Mouse (Mus musculus) right cerebral cortex, adult 2 months (tissue): ENCODE measurements at regions not wholly inside any gene's neighbourhood (a gene's known extent, or its start where the extent isn't known, plus 50 kb on each side); places are given as distances from the start of the nearest gene placed in this dataset.

Experiments used
- DNase-seq, 2 experiments: peaks; one replicate each; pipeline ENCODE4 v3.0.0; 2021 to 2022; ENCODE audit warnings: low spot score in 2 of 2

DNA sequence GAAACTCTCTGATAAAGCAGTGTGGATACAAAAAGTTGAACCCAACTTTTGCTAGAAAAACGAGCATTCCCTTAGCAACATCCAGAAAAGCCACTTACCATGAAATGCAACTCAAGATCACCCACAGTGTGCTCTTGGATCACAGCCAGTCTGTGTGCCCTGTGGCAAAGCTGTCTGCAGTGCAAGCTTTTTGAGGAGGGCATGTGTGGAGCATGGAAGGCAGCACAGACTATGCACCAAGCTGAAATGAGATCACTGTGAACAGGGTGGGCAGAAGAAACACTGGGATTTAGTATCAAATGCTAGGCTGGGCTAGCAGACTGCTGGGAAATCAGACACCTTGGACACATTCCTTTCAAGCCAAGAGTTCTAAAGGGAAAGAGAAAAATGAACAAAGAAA, 162.4 kb downstream of the Sim1 start:
- DNase-seq, result no peak

DNA sequence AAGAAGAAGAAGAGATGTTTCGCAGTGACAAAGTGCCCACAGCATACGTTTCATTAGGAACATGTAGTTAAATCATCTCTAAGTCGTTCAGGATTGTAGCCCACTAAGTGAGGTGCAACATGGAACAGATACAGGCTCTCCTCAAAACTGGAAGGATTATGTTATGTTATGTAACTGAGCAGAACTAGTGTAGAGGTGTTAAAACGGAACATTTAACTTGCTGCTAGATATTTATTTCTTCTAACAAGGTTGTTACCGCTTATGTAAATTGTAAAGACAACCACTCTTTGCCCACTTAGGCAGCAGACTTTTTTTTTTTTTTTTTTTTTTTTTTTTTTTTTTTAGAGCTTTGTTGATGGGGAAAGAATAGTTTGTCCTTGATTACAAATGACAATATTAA, 163.8 kb downstream of the Sim1 start:
- DNase-seq, result no peak

DNA sequence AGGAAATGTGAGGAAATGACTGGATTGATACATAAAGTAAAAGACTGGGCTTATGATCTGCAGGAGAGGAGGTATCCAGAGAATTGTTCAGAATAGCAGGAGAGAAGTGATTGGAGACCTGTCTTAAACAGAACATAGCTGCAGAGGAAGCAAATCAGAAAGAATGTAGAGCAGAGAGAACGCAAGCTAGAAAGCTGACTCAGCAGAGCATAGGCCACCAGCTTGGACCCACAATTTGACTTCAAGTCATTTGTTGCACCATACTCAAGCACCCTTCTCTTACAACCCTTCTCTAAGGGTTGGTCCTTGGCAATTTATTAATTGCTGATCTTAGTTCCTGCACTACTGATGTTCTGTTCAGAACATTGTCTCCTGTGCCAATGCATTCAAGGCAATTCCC, 207.0 kb downstream of the Sim1 start:
- DNase-seq, result no peak

DNA sequence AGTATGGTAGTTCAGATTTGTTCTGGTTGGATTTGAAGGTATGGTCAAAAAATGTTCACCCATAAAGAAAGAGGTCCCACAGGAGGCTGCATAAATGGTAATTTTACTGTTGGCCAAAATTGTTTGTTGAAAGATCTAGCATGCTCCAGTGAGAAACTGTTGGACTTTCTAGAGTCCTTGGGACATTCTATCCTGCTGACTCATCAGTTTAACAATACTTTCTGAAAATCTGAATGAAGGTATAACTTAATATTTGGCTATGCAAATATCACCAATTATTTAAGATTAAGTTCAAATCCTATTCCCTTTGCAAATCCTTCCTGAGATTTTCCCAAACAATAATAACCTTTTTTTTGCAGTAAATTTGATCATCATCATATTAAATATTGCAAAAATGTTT, 257.3 kb downstream of the Sim1 start:
- no peak for DNase-seq

DNA sequence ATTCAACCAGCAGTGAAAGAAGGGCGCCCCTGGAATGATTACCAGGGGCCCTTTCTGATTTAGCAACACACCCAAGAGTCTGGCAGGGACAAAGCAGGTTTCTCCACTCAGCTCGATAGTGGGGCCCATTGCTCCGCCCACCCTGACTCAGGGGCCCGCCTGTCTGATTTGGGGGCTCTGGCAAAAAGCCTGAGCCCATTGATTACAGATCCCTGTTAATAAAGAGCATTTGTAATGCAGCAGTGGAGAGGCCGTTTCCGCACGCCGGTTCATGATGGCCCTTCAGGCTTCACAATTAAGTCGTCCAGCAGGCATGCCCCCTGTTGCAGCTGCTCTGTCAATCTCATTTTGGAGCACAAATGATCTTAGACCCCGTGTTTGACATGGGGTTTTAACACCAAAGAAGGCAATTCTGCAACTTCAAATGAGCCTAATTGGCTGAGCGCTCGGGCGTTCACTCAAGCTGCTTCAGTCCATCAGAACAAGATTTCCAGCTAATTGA, 259.0 kb downstream of the Sim1 start:
- DNase-seq, result no peak

DNA sequence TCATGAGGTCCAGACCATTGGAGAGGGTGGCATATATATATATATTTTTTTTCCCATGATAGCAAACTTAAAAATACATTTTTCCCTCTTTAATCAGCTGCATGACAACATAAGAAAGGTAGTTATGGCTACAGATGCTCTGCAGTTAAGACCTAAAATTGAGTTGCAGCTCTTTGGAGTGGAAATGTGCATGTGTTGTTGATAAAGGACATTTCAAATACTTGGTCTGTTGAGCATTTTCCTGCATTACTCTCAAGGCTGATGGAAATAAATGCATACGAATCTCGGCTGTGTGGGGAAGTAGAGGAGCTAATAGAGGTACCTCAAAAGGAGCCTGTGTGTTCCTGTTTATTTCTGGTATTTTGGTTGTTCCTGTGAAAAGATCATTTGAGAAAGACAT, 259.5 kb downstream of the Sim1 start:
- no peak for DNase-seq

DNA sequence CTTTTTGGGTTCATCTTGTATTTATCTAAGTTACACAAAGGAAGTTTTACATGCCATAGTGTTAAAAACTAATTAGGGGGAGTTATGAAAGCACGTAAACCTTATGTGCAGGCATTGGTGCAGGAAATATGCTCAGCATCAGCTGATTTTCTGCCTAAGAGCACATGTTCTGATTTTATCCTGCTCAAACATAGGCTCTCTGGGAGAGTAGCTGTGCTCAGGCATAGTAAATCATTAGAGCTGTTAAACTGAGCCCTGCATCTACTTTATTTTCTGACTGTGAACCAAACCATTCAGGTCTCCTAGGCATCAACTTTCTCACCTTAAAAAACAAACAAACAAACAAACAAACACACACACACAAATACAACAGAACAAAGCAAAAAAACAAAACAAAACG, 260.2 kb downstream of the Sim1 start:
- no peak for DNase-seq

DNA sequence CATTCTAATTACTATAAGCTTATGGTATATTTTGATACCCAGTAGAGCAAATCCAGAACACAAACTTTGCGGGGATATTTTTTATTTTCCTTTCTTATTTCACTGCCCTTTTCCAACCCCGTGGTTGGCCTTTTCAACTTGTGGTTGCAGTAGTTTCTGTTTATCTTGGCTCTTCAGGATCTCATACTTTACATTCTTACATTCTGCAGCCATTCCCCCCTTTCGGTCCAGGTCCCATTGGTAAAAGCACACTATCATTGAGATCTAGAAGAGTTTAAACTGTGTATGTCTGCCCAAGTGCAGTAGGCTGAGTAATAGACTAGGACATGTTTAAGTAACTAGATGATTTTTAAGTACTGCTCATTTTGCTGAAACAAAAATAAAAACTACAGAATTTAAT, 279.1 kb downstream of the Sim1 start:
- no peak for DNase-seq

DNA sequence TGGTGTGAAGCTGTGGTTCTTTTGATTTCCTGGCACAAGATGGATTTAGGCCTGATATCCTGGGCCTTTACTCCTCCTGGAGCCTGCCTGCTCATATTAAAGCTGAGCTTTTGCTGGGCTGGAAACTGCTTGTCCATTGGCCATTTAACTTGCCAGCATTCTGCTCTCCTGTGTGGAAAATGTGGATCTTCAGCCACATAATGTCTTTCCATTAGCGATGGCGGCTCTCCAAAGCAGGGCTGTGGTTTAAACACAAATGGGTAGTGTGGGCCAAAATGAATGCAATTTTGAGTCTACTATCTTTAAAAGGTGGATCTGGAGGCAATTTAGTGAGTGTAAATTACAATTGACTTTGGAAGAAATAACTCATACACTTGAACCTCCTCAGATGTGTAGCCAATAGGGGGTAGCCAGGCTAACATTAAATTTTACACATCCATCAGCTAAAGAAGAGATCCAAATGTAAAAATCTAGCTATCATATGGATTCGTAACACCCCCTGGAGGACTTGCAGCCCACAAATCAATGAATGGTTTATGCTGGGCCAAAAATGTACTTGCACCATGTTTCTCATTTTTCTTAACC, 281.5 kb downstream of the Sim1 start:
- no peak for DNase-seq

DNA sequence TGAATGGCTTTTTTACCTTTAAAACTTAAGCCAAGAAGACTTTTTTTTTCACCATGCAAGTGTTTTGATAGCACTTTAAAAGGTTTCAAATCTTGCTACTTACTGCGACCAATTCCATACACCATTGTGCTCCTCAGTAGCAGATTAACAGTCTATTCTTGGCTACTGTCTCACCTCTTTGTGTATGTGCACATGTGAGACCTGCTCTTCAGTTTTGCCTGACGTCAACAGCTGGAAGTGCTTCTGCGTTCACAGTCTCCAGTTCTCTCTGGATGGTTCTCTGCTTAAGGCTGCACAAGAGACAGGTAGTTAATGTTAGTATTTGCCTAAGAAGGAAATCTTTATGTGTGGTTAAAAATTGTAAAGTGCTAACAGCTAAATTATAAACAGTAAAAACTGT, 282.1 kb downstream of the Sim1 start:
- no peak for DNase-seq

DNA sequence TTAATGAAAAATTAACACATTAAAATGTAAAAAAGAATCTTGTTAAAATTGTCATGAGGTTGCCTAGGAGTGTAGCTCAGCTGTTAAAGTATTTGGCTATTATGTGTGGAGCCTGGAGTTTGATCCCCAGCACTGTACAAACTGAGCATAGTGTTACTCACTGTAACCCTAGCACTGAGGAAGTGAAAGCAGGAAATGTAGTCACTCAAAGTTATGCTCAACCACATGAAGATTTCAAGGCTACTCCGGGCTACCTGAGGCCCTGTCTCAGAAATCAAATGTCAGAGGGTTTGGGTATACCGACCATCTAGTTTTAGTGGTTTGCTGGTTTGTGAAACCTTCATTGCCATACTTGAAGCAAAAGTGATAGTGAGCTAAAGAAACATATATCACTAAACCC, 287.2 kb downstream of the Sim1 start:
- DNase-seq, result no peak

DNA sequence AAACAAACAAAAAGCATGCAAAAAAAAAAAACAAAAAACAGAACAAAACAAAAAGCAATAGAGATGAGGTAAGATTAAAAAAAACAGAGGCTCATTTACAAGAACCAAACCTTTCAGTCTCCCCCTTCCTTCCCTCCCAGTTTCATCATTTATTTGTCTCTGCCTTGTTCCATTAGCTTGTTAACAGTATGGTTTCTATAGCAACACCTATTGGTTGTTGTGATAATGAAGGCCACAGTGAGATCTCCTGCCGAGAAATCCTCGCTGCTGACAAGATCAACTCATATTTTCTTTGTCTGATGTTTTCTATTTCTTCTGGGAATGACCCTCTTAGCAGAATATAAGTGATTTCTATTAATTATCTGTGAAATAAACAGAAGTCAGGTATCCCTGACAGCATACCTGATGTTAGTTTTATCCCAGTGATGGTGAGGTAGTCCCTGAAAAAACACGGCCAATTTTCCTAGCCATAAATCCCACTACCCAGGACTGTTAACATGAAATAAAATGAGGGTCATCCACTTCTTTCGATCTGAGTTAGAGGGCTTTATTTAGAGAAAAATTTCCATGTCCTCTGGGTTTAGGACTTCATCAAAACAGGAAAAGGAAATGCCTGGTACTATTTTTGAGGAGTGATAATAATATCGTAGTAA, 288.9 kb upstream of the Gm49339 start:
- DNase-seq, result no peak

DNA sequence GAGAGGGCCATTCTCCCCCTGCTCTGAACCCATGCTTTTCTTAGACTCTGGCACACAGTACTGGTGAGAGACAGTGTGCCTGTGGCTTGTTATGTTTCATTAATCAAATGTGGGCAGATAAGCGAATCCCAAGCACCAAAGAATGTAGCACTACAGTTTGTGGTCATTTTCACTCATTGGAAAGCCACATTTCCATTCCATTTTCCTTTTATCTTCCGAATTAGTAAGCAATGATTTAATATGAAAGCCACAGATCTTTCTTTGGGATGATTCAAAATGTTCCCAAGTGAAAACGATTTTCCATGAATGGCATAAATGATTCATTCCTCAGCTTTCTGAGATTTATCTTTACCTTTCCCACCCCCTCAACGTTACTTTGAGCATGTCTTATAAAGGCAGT, 260.9 kb upstream of the Gm49339 start:
- DNase-seq, result no peak

DNA sequence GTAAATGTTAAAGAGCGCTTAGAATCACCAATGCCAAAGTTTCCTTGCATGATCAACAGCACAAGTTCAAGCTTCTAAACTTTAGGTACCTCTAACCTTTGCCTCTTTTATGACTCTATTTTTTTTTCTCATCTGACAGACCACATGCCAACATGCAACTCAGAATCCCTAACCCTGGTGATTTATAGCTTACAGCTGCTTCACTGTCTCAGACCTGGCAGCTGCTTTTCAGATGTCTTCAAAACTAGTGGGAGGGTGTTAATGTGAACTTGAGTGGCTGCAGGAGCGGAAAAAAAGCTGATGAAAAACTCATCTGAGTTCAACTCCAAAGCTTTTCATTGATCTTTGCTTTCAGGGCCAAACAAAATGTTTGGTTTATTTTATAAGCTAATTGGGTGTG, 246.8 kb upstream of the Gm49339 start:
- no peak for DNase-seq

DNA sequence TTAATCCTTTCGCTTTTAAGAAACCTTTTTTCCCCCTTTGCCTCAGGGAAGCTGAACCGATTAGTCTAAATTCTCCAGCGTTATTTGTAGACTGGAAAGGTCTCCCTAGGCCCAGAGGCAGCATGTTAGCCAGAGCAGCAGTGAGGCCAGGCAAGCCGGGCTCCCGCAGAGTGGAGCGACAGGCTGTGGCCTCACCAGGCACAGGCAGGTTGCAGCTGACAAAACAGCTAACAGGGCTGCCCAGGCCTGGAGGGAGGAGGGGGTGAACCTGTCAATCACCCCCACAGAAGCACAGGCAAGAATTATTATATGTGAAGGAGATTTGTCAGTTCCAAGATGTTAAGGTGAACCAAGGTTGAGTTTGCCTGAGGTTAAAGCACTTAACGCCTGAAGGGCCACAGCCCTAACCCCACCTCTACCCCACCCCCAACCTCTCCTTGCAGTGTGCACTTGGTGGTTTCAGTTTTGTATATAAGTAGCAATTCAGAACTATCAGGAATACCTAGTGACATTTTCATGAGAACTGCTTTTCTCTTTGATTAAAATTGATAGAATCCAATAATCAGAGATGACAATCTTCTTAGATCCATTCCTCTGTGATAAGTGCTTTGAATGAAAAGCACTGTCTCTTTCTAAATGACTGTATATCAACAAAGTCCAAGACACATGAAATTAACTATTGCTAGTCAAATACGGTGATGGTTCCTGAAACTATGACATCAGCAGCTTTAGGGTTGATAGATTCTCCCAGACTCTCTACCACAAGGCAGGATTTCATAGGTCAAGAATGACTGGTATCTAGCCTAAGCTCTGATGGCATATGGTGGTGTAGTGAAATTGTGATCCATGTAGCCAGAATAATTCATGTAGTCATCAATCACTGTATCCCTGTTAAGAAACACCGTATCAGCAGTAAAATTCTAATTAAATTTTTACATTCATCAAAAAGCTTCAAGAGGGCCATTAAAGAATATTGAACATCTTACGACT, 244.5 kb upstream of the Gm49339 start:
- no peak for DNase-seq

DNA sequence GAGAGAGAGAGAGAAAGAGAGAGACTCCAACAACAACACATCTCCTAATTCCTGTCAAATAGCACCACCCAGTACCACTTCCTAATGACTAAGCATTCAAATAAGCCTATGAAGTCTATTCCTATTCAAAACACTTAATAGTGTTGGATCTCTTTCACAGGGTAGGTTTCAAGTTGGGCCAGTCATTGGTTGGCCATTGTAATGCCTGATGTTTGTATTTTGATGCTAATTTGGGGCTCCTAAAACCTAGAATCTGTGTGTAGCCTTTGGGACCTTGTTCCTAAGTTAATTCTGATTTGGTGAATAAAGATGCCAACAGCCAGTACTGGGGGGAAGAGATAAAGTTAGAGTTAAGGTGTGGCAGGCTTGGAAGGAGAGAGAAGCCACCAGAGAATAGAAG, 242.3 kb upstream of the Gm49339 start:
- DNase-seq, result no peak

DNA sequence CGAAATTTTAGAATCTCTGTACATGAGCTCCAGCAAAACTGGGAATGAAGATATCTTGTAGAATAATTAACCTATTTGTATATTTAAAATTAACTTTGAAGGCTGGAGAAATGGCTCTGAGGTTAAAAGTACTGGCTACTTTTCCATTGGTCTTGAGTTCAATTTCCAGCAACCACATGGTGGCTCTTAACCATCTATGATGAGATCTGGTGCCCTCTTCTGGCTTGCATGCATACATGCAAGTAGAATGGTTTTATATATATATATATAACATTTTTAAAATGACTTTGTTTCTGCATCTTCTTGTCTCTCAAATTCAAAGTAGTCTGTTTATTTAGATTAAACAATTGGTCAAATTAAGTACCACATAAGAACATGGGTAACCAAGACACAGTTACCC, 227.0 kb upstream of the Gm49339 start:
- DNase-seq, result no peak

DNA sequence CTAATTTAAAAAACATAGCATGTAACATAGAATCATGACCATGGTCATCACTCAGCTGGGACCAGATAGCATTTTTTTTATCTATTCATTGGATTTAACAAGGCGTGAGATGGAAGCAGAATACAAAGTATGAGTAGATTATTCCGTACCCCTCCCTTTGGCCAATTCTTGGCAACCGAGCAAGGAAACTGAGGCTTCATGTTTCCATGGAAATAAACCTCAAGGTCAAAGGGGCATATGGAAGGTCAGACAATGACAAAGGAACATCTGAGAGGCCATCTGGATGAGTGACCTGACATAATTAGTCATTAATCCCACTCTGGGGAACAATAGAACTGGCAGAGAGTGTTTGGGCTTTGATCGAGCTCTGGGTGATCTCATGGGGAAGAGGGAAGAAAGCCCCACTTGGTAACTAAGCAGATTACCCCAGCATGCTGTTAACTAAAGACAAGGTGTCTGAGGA, 222.8 kb upstream of the Gm49339 start:
- DNase-seq, result no peak

DNA sequence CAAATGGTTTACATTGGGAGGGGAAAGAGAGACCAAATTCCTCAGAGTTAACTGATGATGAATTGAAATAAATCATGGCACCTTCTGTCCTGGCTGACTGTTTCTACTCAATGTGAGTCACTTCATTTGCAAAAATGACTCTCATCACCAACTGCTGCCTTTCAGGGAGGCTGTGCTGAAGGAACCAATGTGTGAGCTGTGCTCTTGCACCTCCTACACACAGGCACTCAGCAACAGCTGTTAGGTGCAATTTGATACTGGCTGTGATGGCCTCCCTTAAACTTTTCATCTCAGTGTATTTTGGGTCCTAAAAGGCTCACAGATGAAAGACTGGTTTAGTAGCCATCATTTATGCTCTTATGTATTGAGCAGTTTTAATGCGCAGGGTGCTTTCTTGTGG, 209.0 kb upstream of the Gm49339 start:
- DNase-seq, result peak; percentile 74 to 75

DNA sequence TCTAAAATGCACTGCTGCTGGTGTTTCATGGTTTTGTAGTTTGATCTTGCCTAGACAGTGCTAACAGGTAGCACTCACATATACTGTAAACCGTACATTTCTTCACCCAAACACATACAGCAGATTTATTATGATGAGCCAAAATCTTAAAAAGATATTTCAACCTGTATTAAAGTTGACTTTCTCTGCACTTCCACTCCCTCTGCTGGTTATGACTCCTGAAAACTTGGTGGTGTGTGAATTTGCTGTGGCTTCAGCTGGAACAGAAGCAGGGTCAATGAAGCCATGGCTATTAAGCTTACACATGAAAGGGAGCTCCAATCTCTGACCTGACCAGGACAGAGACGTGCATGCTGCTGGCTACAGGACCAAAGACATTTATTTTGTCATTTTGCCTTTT, 202.2 kb upstream of the Gm49339 start:
- no peak for DNase-seq

DNA sequence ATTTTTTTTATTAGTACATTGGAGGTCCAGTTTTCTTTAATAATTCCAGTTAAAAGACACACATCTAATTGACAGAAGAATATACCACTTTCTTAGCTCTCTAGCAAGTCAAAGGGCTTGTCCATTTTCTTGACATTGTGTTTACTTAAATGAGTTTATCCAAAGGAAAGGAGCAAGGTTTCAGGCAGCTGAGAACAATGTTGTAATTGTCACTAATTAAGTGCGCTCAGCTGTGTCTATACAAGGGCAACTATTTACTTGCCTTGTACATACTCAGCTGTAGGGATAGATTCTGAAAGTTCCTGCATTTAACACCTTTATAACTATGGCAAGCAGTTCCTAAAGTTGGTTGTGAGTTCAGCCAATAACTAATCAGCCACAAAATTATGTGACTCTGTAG, 198.0 kb upstream of the Gm49339 start:
- no peak for DNase-seq

DNA sequence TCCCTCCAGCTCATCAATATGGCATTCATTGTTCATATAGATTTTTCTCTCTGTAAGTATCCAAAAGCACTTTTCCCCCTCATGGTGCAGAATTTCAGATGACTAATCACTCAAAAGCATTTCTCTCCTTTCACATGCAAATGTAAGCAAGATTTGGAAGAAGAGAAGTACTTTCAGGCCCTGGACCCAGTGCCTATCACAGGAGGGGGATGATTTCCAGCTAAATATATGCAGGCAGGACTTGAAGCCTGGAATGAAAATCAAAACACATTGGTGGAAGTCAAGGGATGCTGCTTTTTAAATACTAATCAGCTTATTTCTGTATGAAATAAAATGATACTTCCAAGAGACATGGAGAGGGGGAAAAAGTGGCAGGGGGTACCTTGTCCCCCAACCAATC, 195.9 kb upstream of the Gm49339 start:
- no peak for DNase-seq

DNA sequence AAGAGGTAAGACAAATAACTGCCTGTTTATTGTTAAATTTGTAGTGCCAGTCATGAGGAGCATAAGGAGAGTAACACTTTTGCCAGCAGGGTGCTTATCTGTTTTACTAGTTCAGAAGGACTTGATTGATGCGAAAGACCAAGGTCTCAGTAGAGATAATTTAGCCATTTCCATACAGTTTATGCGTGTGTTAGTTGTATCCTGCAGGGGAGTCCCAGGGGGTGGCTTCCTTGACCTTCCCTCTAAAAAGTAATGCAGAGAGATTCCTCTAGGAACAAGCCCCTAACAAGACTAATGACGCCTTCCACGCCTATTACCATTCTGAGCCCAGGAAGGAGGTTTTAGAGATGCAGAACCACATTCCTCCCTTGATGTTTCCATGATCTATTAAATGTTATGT, 192.6 kb upstream of the Gm49339 start:
- no peak for DNase-seq
